Mouse (Mus musculus) ES-E14 (cell line): Measurements from ENCODE around the gene Tns2.

Experiments used
- CHD2 ChIP-seq: IDR thresholded peaks from 2 replicates; pipeline ENCODE4 v1.6.1; 2014; ENCODE audit warnings: mild to moderate bottlenecking, low read depth, low read length, inconsistent platforms
- HCFC1 ChIP-seq: IDR thresholded peaks from 2 replicates; pipeline ENCODE4 v1.6.1; 2012; ENCODE audit warnings: low read length, inconsistent platforms, borderline replicate concordance; ENCODE audit not compliant: insufficient read depth
- MAFK ChIP-seq: IDR thresholded peaks from 2 replicates; pipeline ENCODE4 v1.6.1; 2014; ENCODE audit warnings: mild to moderate bottlenecking, low read depth, low read length, inconsistent platforms; ENCODE audit not compliant: insufficient read depth
- ZC3H11A ChIP-seq: IDR thresholded peaks from 2 replicates; pipeline ENCODE4 v1.6.1; 2012; ENCODE audit warnings: low read depth, mild to moderate bottlenecking, inconsistent platforms, low read length, borderline replicate concordance
- ZNF384 ChIP-seq: IDR thresholded peaks from 2 replicates; pipeline ENCODE4 v1.6.1; 2012; ENCODE audit warnings: low read depth, low read length, inconsistent platforms

DNA sequence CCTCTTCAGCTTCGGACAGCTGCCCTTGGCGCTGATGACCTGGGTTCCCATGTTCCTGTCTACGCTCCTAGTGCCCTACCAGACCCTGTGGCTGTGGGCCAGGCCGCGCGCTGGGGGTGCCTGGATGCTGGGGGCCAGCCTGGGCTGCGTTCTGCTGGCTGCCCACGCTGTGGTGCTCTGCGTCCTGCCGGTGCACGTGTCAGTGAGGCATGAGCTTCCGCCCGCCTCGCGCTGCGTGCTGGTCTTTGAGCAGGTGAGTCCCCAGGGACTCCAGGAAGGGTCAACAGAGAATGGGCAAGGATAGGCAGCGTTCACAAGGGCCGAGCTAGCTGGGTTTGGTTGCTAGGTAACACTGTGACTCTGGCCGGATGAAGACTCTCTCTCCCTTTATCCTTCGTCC, 56.6 kb downstream of the Tns2 start:
- no peak for TF ChIP-seq ZNF384
- no peak for TF ChIP-seq ZC3H11A
- no peak for TF ChIP-seq MAFK
- no peak for TF ChIP-seq HCFC1
- TF ChIP-seq CHD2: no peak
